Mouse (Mus musculus) intestine, embryonic 16.5 days (tissue): ENCODE data around the gene Hes7. TPM values are rescaled to one million over a fixed set of nuclear protein-coding genes. Genes with fewer than 3 reads are reported as not detected.
"Not testable (repeated sequence)": the region's sequence is repeated elsewhere in the genome, so short reads cannot be mapped to it uniquely, and the experiment has no call there.

Source experiments
- ATAC-seq: fragments of 200-750 bp; cut with Nextera tagmentation; 2 replicates; pipeline ENCODE4 v1.8.0; 2017; ENCODE audit warnings: moderate TSS enrichment, moderate library complexity
- H3K27ac ChIP-seq: fragments of 300-500 bp; sonication (generic); 2 replicates; pipeline ENCODE4 v1.5.1; 2014; ENCODE audit warnings: mild to moderate bottlenecking, low read length
- H3K27me3 ChIP-seq: fragments of 300-500 bp; sonication (generic); replicated peaks from 2 replicates; pipeline ENCODE4 v1.6.1; 2014; ENCODE audit warnings: low read length, control low read depth, mixed read lengths; ENCODE audit not compliant: control insufficient read depth, insufficient read depth
- H3K36me3 ChIP-seq: fragments of 300-500 bp; sonication (generic); 2 replicates; pipeline ENCODE4 v1.6.1; 2014; ENCODE audit warnings: low read length, control low read depth; ENCODE audit not compliant: control insufficient read depth, insufficient read depth
- H3K4me1 ChIP-seq: fragments of 300-500 bp; sonication (generic); 2 replicates; pipeline ENCODE4 v1.6.1; 2014; ENCODE audit warnings: low read length, control low read depth, mixed read lengths; ENCODE audit not compliant: control insufficient read depth, insufficient read depth
- H3K4me2 ChIP-seq: fragments of 300-500 bp; sonication (generic); 2 replicates; pipeline ENCODE4 v1.6.1; 2014; ENCODE audit warnings: low read depth, low read length, control low read depth
- H3K4me3 ChIP-seq: fragments of 300-500 bp; sonication (generic); 2 replicates; pipeline ENCODE4 v1.5.1; 2014; ENCODE audit warnings: mild to moderate bottlenecking, low read length
- H3K9ac ChIP-seq: fragments of 300-500 bp; sonication (generic); 2 replicates; pipeline ENCODE4 v1.6.1; 2014; ENCODE audit warnings: low read depth, low read length
- H3K9me3 ChIP-seq: fragments of 300-500 bp; sonication (generic); 2 replicates; pipeline ENCODE4 v1.6.1; 2016; ENCODE audit warnings: low read length, control low read depth; ENCODE audit not compliant: control insufficient read depth
- WGBS: fragments of 180-500 bp; shearing (Covaris S2); extraction: QIAGEN DNeasy Blood & Tissue Kit; methylation state at CpG from one replicate; pipeline ENCODE4 v1.1.7; 2014; 5-methylcytosine and 5-hydroxymethylcytosine counted together
- polyA plus RNA-seq: library from polyadenylated mRNA; unstranded; fragments of >200 nt; fragmentation: Nextera tagmentation; extraction: Ambion mirVana; gene quantifications from 2 replicates; pipeline ENCODE4 v1.2.1, GENCODE M21; 2015

Hes7 gene
- polyA plus RNA-seq, 1 experiment from 2014 or later = 0.33 TPM

DNA sequence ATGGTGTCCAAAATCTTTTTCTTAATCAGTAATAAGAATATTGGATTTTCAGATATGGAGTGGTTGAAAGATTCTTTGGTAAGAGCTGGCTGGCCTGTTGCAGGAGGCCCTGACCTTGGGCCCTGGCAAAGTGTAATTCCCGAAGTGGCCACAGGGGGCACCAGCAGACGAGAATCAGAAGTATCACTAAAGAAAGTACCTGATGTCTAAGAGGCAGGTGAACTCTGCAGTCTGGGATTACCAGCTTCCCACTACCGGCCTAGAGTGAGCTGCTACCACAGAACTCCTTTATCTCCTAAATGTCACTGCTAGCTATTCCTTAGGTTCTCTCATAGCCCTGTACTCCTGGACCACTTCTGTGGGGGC is 27.8 kb upstream of the Hes7 start:
- H3K27me3 ChIP-seq = no peaks in the 10 kb centered on the region
- H3K36me3 ChIP-seq = peaks cover 2% of the 10 kb centered on the region; the same call in 1 of the 2 replicates
- no peaks in the 10 kb centered on the region for H3K9me3 ChIP-seq
- no peak overlapping the region for H3K4me3 ChIP-seq
- H3K9ac ChIP-seq = no peak overlapping the region
- 2% methylated on average over 3 of the region's 3 CpGs for WGBS
- peaks cover 38% of the 10 kb centered on the region for H3K4me1 ChIP-seq
- ATAC-seq = no peak
- H3K27ac ChIP-seq = no peak overlapping the region
- H3K4me2 ChIP-seq = no peak overlapping the region

DNA sequence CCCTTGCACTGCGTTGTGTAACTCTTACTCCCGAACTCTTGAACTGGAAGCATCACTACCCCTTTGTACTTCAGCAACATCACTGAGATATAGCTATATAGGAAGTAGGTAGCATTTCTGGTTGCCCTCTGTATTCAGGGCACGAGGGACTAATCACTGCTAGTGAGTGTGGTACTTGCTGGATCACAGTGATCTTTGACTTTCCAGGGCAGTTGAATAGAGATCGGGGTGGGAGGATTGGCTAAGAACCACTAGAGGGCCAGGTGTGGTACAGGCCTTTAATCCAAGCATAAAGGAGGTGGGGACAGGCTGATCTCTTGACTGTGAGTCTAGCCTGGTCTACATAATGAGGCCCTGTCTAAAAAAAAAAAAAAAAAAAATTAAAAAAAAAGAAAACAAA is 27.3 kb upstream of the Hes7 start:
- Histone ChIP-seq H3K4me1 (peaks cover 39% of the 10 kb centered on the region), H3K4me3 (no peak overlapping the region), H3K9me3 (no peaks in the 10 kb centered on the region), H3K4me2 (no peak overlapping the region), H3K36me3 (peaks cover 2% of the 10 kb centered on the region; the same call in 1 of the 2 replicates), H3K27me3 (no peaks in the 10 kb centered on the region), H3K9ac (no peak overlapping the region), H3K27ac (no peak overlapping the region)
- 86% methylated on average over 4 of the region's 4 CpGs for WGBS
- ATAC-seq = no peak

DNA sequence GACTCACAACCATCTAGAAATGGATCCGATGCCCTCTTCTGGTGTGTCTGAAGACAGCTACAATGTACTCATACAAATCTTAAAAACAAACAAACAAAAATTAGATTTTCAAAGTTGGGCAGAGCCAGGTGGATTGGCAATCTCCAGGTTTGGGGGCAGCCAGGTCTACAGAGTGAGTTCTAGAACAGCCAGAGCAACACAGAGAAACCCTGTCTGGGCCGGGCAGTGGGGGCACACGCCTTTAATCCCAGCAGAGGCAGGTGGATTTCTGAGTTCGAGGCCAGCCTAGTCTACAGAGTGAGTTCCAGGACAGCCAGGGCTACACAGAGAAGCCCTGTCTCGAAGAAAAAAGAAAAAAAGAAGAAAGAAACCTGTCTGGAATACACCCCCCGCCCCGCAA is 26.3 kb upstream of the Hes7 start:
- H3K4me2 ChIP-seq, H3K27me3 ChIP-seq, H3K36me3 ChIP-seq, H3K9ac ChIP-seq, H3K27ac ChIP-seq, H3K4me3 ChIP-seq, H3K9me3 ChIP-seq, ATAC-seq: not testable (repeated sequence)
- 89% methylated on average over 7 of the region's 7 CpGs for WGBS
- peaks cover 46% of the 10 kb centered on the region for H3K4me1 ChIP-seq

DNA sequence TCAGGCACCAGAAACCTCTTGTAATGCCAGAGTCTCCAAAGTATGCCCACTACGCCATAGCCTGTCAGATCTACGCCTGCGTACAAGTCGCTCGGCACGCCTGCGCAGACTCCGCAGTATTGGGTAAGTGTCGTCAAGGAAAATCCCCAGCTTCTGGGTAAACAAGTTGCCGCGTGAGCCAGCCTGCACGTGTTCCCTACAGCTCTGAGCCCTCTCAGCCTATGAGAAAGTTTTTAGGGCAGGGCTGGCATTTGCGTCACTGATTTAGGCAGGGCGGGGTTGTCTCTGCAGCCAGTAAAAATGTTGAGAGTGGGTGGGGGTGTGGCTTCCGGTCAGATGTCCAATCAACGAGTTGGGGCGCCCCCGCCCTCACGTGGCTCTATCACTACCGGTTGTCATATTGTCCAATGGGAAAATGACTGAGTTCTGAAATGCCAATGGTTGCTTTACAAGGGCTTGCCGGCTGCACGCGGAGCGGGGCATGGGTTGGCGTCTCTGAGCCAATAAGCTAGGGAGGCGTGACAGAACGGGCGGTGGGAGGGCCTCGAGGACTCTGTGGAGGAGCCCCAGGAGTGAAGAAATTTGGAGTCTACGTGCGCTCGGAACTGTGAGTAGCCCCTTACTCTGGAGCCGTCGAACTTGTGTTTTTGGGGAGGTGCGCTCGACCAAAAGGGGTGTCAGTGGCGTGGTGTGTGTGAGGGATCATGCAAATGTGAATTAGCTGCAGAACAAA is 25.3 kb upstream of the Hes7 start, which contains the start of gene Per1:
Per1 (plus strand) TSS at position 521 of the 733 bp plus-strand sequence.
- H3K9me3 ChIP-seq = no peaks in the 10 kb centered on the region
- H3K4me3 ChIP-seq = peak within 1 kb of the TSS; percentile 84
- no peaks in the 10 kb centered on the region for H3K27me3 ChIP-seq
- under 1% methylated on average over 37 of the region's 37 CpGs for WGBS
- peak within 1 kb of the TSS; percentile 99 for H3K27ac ChIP-seq
- peaks cover 47% of the 10 kb centered on the region for H3K4me1 ChIP-seq
- peak within 1 kb of the TSS; percentile 89 for H3K9ac ChIP-seq
- peak within 1 kb of the TSS; percentile 90 for H3K4me2 ChIP-seq
- H3K36me3 ChIP-seq = peaks cover 2% of the 10 kb centered on the region; the same call in 1 of the 2 replicates
- peak; percentile 90 for ATAC-seq

DNA sequence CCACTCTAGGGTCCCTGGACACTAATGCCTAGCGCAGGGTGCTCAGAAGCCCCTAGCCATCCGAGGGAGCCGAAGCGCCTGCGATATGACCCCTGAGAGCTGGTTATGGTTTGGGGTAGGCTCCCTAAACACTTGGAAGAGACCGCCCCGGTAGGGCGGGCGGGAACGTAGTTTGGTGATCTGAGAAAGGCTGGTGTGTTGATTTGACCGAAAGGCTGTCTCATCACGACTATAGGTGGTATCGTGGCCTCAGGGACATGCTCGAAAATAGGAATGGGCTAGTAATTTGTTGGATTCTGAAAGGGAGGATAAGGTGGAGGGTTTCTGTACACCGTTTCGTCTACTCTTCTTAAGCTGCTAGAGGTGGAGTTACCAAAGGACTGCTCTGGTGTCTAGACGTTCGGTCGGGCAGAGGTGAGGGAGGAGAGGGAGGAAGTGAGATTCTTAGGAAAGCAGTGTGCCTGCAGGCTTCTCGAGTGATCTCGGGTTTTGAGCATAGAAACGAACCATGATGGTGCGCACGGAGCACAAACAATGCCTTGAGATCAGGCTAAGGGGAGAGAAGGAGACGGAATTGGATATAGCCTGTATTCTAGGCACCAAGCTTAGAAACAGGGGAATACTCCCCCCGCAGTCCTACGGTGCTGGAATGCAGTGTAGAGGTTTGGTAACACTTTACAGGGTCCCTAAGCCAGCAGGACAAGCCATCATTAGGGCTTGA is 24.5 kb upstream of the Hes7 start:
- peak overlapping the region; percentile 84 for H3K4me3 ChIP-seq
- H3K27ac ChIP-seq = peak overlapping the region; percentile 99
- no peak for ATAC-seq
- H3K4me2 ChIP-seq = peak overlapping the region; percentile 90
- no peaks in the 10 kb centered on the region for H3K27me3 ChIP-seq
- no peaks in the 10 kb centered on the region for H3K9me3 ChIP-seq
- 3% methylated on average over 27 of the region's 27 CpGs for WGBS
- H3K36me3 ChIP-seq = peaks cover 2% of the 10 kb centered on the region; the same call in 1 of the 2 replicates
- peaks cover 47% of the 10 kb centered on the region for H3K4me1 ChIP-seq
- H3K9ac ChIP-seq = peak overlapping the region; percentile 89

DNA sequence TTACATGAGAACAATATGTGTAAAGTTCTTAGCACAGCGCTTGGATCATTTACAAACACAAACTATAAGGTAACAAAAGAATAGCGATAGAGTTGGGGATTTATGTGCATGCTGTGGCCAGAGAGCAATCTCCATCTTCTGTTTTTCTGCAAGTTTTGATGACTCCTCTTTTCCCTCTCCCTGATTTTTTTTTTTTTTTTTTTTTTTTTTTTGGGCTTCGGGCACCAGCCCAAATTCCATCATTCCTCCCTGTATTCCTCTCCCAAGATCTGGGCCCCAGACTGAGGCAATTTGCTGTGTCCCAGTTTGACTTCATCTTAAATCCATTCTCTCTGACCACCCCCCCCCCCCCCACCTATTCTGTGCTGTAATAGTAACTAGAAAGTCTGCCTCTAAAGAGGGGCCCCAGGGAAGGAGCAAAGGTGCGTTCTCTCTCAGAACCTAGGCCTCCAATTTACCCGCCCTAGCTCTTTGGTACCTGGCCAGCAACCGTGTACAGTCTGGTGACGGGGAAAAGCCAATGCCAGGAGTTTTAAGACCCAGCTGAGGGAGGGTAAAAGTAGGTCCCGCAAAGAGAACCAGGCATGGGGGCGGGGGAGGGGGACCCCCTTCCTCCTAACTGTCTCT is 23.7 kb upstream of the Hes7 start:
- Histone ChIP-seq H3K27ac (peak overlapping the region; percentile 99), H3K36me3 (peaks cover 2% of the 10 kb centered on the region), H3K9ac (peak overlapping the region; percentile 89), H3K4me2 (peak overlapping the region; percentile 90), H3K4me1 (peaks cover 41% of the 10 kb centered on the region), H3K9me3 (no peaks in the 10 kb centered on the region), H3K4me3 (peak overlapping the region; percentile 84), H3K27me3 (no peaks in the 10 kb centered on the region)
- 10% methylated on average over 9 of the region's 9 CpGs for WGBS
- ATAC-seq = peak; percentile 14

DNA sequence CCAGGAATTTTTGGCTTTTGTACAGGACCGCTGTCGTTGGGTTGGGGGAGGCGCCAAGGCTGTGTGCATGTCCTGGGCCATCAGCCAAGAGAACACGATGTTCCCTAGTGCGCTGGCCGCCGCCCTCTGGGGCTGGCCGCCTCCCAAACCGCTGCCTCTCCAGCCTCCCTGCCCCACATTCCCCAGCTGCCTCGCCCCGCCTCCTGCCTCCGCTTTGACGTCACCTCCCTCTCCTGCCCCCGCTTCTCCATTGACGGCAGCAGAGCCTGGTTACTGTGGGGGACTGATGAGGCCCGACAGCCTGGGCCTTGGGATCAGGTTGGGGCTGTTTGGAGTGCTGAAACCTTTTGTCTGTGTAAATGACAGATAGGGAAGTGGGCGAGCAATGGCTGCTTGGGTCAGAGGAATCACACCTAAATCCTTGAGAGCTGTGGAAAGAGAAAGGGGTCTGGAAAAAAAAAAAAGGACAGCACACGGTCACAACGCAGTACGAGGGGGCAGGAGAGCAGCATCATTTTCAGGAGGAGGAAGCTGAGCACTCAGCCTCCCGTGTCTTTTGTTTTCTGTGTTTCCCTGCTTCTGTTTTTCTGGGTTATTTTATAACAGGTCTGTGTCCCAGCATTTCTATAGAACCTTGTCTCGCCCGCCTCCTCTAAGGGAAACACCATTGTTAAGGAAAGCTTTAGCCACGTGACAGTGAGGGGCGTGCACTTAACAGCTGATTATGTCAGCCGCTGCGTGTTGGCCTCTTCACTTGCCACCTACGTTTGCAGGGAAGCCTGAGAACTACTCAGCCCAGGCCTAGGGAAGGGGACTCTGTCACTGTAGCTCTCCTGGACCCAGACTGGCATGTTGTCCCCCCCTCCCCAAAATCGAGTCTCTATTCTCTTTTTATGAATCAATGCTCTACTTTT is 23.0 kb upstream of the Hes7 start:
- H3K4me1 ChIP-seq = peaks cover 36% of the 10 kb centered on the region
- peak overlapping the region; percentile 90 for H3K4me2 ChIP-seq
- peak overlapping the region; percentile 99 for H3K27ac ChIP-seq
- 3% methylated on average over 29 of the region's 29 CpGs for WGBS
- no peaks in the 10 kb centered on the region for H3K9me3 ChIP-seq
- peak; percentile 63 for ATAC-seq
- H3K9ac ChIP-seq = peak overlapping the region; percentile 89
- peak overlapping the region; percentile 84 for H3K4me3 ChIP-seq
- H3K27me3 ChIP-seq = no peaks in the 10 kb centered on the region
- H3K36me3 ChIP-seq = peaks cover 9% of the 10 kb centered on the region

DNA sequence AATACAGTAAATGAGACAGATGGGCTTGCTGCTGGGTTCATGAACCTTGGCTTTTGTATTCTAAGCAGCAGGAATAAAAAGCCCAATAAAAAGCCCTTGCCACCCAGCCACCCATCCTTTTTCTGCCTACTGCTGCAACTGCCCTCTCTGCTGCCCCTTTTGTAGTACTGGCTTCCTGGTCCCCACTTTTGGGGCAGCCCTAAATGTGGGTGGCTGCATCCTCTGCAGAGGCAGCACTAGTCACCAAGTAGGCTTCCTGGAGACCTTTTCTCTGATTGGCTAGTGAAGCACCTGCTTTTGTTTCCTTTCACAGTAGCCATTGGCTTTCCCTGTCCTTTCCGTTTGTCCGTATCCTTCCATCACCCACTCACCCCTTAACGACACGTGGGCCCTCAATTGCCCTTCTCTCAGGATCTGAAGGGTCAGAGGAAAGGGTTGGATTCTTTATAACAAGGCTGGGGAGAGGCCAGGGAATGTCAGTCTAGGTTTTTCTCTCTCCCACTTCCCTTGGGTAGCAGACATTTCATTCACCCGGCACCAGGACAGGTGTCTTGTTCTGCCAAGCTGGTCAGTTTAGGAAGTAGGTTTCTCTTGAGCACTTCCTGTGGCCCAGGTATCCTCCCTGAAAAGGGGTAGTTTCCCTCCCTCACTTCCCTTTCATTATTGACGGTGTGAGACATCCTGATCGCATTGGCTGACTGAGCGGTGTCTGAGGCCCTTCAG is 22.0 kb upstream of the Hes7 start:
- WGBS = 22% methylated on average over 8 of the region's 8 CpGs
- Histone ChIP-seq H3K4me1 (peaks cover 33% of the 10 kb centered on the region), H3K27me3 (no peaks in the 10 kb centered on the region), H3K9me3 (no peaks in the 10 kb centered on the region), H3K27ac (peak overlapping the region; percentile 99), H3K36me3 (peaks cover 15% of the 10 kb centered on the region), H3K4me3 (peak overlapping the region; percentile 84), H3K9ac (peak overlapping the region; percentile 89), H3K4me2 (peak overlapping the region; percentile 90)
- no peak for ATAC-seq
